Mouse (Mus musculus): ENCODE results near the gene Bhlhe41. TPM values are rescaled to one million over a fixed set of nuclear protein-coding genes. Genes with fewer than 3 reads are reported as not detected.

Gene Bhlhe41
- 4.2 TPM for polyA plus RNA-seq (2014; fragmentation: Illumina TruSeq; extraction: RNeasy Lipid Tissue Mini Kit (QIAGEN cat#74804); ENCODE audit: low read depth, low replicate concordance)

GRCm38 (mm10) chr6:145865289-145865885 is at the start of gene Bhlhe41:
Bhlhe41 (minus strand) TSS chr6:145865558.

Other genes starting within 250 kb of the Bhlhe41 start
- not detected for gene Tuba3b, start 249.8 kb downstream of the Bhlhe41 start, polyA plus RNA-seq (2014; fragmentation: Illumina TruSeq; extraction: RNeasy Lipid Tissue Mini Kit (QIAGEN cat#74804); ENCODE audit: low read depth, low replicate concordance)
- 7.9 TPM for gene Rassf8, start 118.8 kb downstream of the Bhlhe41 start, polyA plus RNA-seq (2014; fragmentation: Illumina TruSeq; extraction: RNeasy Lipid Tissue Mini Kit (QIAGEN cat#74804); ENCODE audit: low read depth, low replicate concordance)
- gene Sspn, start 66.1 kb upstream of the Bhlhe41 start, polyA plus RNA-seq (2014; fragmentation: Illumina TruSeq; extraction: RNeasy Lipid Tissue Mini Kit (QIAGEN cat#74804); ENCODE audit: low read depth, low replicate concordance), result 16.3 TPM